In genomic region chr10:75828500-75828931, GRCm38 (mm10) we compare ENCODE assay signal across 10 mouse cellular contexts. TPM values are rescaled to one million over a fixed set of nuclear protein-coding genes. Genes with fewer than 3 reads are reported as not detected.
A peak's percentile ranks its signal among the peaks of the same experiment; 100 is the strongest.
DNase-seq lines count a peak whose midpoint lies in the region; ATAC-seq and TF ChIP-seq lines count a peak whose summit lies in the region.
"Had no signal": no experiment of that assay in that cellular context is flagged by ENCODE, and none has a peak within 500 bp of the region (broad histone marks: within the 10 kb centered on the region; RNA-seq: fewer than 3 reads in every experiment).

No protein-coding gene starts in this region.

- no peak for TF ChIP-seq POLR2A in thymus, adult 2 months (IDR thresholded peaks at IDR 0.05; ENCODE audit: control insufficient read depth, extremely low read depth, insufficient read depth, low read length, poor library complexity)

- peaks cover 10% of the 10 kb centered on the region for H3K4me1 ChIP-seq in thymus, adult 2 months (replicated peaks; ENCODE audit: control insufficient read depth, insufficient read depth, low read length)

- no peak for TF ChIP-seq CTCF in thymus, adult 2 months (IDR thresholded peaks at IDR 0.05; ENCODE audit: borderline replicate concordance, control insufficient read depth, extremely low read depth, insufficient read depth, low read length, poor library complexity)

- no peak for DNase-seq in frontal cortex, postnatal 14 days (ENCODE audit: low spot score in 2 of 2)
- peak; percentile 34 for DNase-seq in urinary bladder, postnatal 14 days (ENCODE audit: low spot score)
- no peak for DNase-seq in urinary bladder, postnatal 25 days (ENCODE audit: low spot score)
- peak; percentile 94 for DNase-seq in gonadal fat pad, adult 2 months (ENCODE audit: low read depth)
- peak; percentile 20 to 30 for DNase-seq in layer of hippocampus, postnatal 36 days
- no peak for DNase-seq in thymus, adult 2 months
- no peak for DNase-seq in B cell, adult 2 months
- DNase-seq: liver, embryonic 13.5 days had no signal

- no peak overlapping the region for H3K4me3 ChIP-seq in thymus, adult 2 months (ENCODE audit: control insufficient read depth, insufficient read depth, low read length)
- H3K4me3 ChIP-seq: liver, embryonic 13.5 days had no signal

- ATAC-seq in frontal cortex, adult (ENCODE audit: low TSS enrichment) = peak; percentile 91

- H3K27me3 ChIP-seq in thymus, adult 2 months (ENCODE audit: control insufficient read depth, insufficient read depth, low read length) = no peaks in the 10 kb centered on the region

- H3K27ac ChIP-seq in thymus, adult 2 months (ENCODE audit: control insufficient read depth, insufficient read depth, low read length) = no peak overlapping the region
- H3K27ac ChIP-seq: liver, embryonic 13.5 days had no signal

- no peaks in the 10 kb centered on the region for H3K36me3 ChIP-seq in thymus, adult 2 months (ENCODE audit: control insufficient read depth, insufficient read depth, low read length)
- H3K36me3 ChIP-seq: liver, embryonic 13.5 days had no signal

RNA-seq across cellular contexts. Expression of gene Gstt4, which starts 6.2 kb away (rescaled TPM):
- polyA plus RNA-seq in gonadal fat pad, adult 2 months (2012; rRNA removed) = 1.0 and 2.6 TPM in 2 replicates
- total RNA-seq in layer of hippocampus, postnatal 36 days (2021) = not detected
- polyA plus RNA-seq in thymus, adult 2 months (2012; rRNA removed) = 0.19 and 0.26 TPM in 2 replicates
- polyA plus RNA-seq: liver, embryonic 13.5 days; stomach, embryonic 14.5 days had no signal

RNA-seq across cellular contexts. Expression of gene Gstt2, which starts 8.7 kb away (rescaled TPM):
- polyA plus RNA-seq in gonadal fat pad, adult 2 months (2012; rRNA removed) = 140 and 162 TPM in 2 replicates
- total RNA-seq in layer of hippocampus, postnatal 36 days (2021) = 1 to 10 TPM; 2.5 to 3.4 TPM
- 174 and 216 TPM in 2 replicates for polyA plus RNA-seq in thymus, adult 2 months (2012; rRNA removed)

RNA-seq across cellular contexts. Expression of gene Gstt1, which starts 30.1 kb away (rescaled TPM):
- polyA plus RNA-seq in gonadal fat pad, adult 2 months (2012; rRNA removed) = 143 and 149 TPM in 2 replicates
- total RNA-seq in layer of hippocampus, postnatal 36 days (2021) = 1 to 10 TPM; 4.6 to 6.1 TPM
- 15.4 and 19.2 TPM in 2 replicates for polyA plus RNA-seq in thymus, adult 2 months (2012; rRNA removed)

RNA-seq across cellular contexts. Expression of gene Mif, which starts 31.5 kb away (rescaled TPM):
- polyA plus RNA-seq in gonadal fat pad, adult 2 months (2012; rRNA removed) = 670 and 829 TPM in 2 replicates
- total RNA-seq in layer of hippocampus, postnatal 36 days (2021) = 100 to 1,000 TPM; 432 to 467 TPM
- 1,833 and 2,007 TPM in 2 replicates for polyA plus RNA-seq in thymus, adult 2 months (2012; rRNA removed)

RNA-seq across cellular contexts. Expression of gene Gstt3, which starts 47.3 kb away (rescaled TPM):
- 99.8 and 148 TPM in 2 replicates for polyA plus RNA-seq in gonadal fat pad, adult 2 months (2012; rRNA removed)
- 1 to 10 TPM; 1.4 to 3.2 TPM for total RNA-seq in layer of hippocampus, postnatal 36 days (2021)
- 7.7 and 8.6 TPM in 2 replicates for polyA plus RNA-seq in thymus, adult 2 months (2012; rRNA removed)

Comparison
In these comparisons a context has a peak if more than half of its experiments do, and no peak if none do; other contexts are left out.
1. DNase-seq: peak in urinary bladder, postnatal 14 days (single experiment), gonadal fat pad, adult 2 months (single experiment) and layer of hippocampus, postnatal 36 days (2 of 2); none in frontal cortex, postnatal 14 days (0 of 2), urinary bladder, postnatal 25 days (single experiment), thymus, adult 2 months (single experiment) and B cell, adult 2 months (0 of 2).